Mouse (Mus musculus) CH12.LX (cell line): ENCODE data around the gene Smug1.

Experiments used
- CTCF ChIP-seq, 2 experiments: IDR thresholded peaks in 1 of 2; conservative IDR thresholded peaks in 1 of 2; 2 replicates each; pipeline ENCODE4 v1.5.1; 2011 to 2012; ENCODE audit warnings: low read depth in 2 of 2, low read length in 2 of 2, improper control_type of control experiment in 1 of 2, inconsistent platforms in 1 of 2, mild to moderate bottlenecking in 1 of 2, moderate library complexity in 1 of 2
- MAZ ChIP-seq: IDR thresholded peaks from 2 replicates; pipeline ENCODE4 v1.6.1; 2012; ENCODE audit warnings: low read depth, mild to moderate bottlenecking, inconsistent platforms, low read length, improper control_type of control experiment, moderate library complexity
- POLR2A ChIP-seq: IDR thresholded peaks from 2 replicates; pipeline ENCODE4 v1.6.1; 2011; ENCODE audit warnings: low read depth, mild to moderate bottlenecking, improper control_type of control experiment, low read length
- ZKSCAN1 ChIP-seq: IDR thresholded peaks from 2 replicates; pipeline ENCODE4 v1.6.1; 2012; ENCODE audit warnings: low read depth, inconsistent platforms, low read length, improper control_type of control experiment, borderline replicate concordance

DNA sequence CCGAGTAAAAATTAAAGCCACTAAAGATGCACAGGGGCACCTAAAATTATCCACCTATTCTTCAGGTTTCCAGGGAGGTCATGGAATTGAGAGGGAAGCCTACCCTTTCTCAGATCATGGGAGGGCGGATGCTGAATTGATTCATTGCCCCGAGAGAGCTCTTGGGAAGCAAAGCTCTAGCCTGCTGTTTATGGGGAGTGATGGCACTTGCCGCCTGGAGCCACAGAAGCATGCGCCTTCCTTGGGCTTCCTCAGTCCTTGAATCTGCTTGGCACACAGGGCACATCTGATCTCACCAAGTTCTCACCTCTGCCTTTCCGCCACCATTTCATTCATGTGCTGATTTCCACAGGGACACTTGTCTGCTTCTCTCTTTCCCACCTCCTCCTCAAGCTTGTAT is 20.9 kb upstream of the Smug1 start:
- TF ChIP-seq CTCF (conservative IDR thresholded peaks at IDR 0.05 in 1 of 2, IDR thresholded peaks at IDR 0.05 in 1 of 2; ENCODE audit: low read depth in 2 of 2, low read length in 2 of 2) (no peak), MAZ (no peak), ZKSCAN1 (no peak), POLR2A (no peak)
